Mouse (Mus musculus) 3134 (cell line): ENCODE results near the gene Cenpm.

Experiments
- DNase-seq: peaks from one replicate; pipeline ENCODE4 v3.0.0-alpha.2; 2011; ENCODE audit warnings: low spot score; ENCODE audit not compliant: insufficient read length; ENCODE audit errors: extremely low read depth

Gene Cenpm

DNA sequence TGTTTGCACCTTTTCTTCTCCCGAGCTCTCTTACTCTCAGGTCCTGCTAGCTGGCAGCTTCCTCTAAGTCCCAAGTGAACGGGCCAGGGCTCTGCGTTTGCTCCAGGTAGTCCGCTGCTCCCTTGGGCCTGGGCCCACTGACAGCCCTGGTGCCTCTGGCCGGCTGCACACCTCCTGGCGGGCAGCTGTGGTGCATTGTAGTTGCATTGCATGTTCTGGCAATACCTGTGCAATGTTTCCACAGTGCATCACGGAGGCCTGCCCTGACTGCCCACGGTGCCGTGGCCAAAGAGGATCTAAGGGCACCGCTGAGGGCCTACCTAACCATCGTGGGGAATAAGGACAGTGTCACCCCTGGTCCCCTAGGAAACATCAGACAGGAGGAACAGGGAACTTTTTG, 46.6 kb downstream of the Cenpm start:
- DNase-seq = no peak

DNA sequence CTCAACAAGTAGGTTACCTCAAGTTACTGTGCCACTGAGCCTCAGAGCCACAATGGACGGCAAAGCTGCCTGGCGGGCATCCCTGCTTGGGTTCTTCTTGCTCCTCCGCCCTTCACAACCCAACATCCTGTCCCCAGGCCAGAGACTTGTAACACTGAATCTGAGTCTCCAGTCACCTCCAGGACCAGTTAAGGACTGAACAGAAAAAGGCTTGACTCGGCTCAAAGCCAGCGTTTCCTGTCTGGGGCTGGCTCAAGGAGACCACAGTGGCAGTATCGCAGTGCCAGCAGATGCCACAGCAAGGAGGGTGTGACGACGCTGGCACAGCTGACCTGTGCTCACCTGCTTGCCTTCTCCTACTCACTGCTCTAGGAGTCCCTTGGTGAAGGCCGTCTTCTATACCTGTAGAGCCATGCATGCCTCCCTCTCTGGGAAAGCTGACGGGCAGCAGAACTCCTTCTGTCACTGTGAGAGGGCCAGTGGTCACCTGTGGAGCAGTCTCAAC, 47.2 kb downstream of the Cenpm start:
- no peak for DNase-seq

DNA sequence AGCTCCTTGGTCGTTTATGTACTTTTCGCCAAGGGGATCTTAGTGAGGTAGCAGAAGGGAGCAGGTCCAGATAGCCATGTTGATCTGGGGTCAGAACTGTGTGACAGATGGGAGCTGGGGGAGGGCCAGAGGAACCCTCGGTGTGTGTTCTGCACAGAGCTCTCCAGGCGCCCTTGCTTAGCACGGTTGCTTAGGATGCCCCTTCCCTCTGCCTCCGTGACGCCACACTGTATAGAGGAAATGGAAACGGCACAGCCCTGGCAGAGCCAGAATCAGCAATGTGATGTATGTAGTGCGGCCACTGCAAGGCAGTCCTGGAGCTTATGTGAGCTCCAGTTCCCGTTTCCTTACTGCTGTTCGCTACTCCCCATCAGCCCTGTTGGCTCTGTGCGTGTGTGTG, 48.2 kb downstream of the Cenpm start:
- DNase-seq = no peak

DNA sequence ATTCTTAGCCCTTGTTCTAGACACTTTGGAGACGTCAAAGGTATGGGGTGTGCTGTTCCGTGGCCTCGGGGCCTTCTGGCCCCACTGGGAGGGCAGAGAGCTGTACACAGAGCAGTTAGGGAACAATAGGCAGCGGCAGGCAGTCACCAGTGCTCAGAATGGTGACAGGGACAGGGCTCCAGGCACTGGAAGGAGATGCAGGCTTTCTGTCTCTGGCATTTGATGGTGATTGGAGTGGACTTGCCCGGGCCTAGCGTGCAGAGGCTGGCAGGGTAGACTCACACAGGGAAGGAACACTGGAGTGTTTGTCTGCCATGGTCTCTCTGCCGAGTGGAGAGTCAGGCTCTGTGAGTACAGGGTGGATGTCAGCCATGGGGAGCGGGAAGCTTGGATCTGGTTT, 51.9 kb downstream of the Cenpm start:
- DNase-seq = no peak

GRCm38 (mm10) chr15:82188481-82189240, 55.9 kb downstream of the Cenpm start:
- DNase-seq = no peak

- no peak for DNase-seq
Observed at GRCm38 (mm10) chr15:82187924-82188323, 56.6 kb downstream of the Cenpm start.

DNA sequence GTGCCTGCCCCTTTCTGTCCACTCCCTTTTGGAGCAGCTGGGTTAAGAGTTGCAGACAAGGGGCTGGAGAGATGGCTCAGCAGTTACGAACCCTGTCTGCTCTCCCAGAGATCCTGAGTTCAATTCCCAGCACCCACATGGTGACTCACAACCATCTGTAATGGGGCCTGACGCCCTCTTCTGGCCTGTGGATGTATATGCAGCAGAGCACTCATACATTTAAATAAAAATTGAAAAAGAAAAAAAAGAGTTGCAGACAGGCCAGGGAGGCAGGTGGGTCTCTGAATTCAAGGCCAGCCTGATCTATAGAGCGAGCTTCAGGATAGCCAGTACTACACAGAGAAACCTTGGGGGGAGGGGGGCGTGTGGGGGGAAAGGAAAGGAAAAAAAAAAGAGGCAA, 57.1 kb downstream of the Cenpm start:
- no peak for DNase-seq

- DNase-seq = no peak
Observed at GRCm38 (mm10) chr15:82186931-82187330, 57.6 kb downstream of the Cenpm start.

GRCm38 (mm10) chr15:82186131-82186530, 58.4 kb downstream of the Cenpm start:
- DNase-seq = no peak

DNA sequence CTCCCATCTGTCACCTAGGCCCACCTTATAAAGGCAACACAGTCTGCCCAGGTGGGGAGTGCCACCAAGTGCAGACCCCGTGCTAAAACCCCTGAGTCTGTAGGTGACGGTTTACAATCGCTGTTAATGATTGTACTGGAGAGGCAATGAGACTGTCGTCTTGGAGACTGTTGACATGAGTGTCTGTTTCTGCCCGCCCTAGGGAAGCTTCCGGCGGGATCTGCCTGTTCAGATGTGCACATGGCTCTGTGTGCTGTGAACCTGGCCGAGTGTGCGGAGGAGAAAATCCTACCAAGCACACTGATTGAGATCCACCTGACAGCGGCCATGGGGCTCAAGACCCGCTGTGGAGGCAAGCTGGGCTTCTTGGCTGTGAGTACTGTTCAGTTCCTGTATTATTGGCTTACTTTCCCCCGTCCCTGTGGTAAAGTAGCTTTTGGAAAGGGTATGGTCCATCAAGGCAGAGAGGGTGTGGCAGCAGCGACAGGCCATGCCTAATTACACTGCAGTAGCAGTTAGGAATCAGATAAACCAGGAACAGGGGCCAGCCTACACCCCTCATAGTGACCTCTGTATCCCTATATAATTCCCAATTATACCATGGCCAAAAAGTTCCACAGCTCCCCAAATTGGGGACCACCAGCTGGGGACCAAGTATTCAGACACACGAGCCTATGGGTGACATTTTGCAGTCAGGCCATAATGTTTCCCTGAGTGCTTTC, 59.3 kb downstream of the Cenpm start:
- no peak for DNase-seq

DNA sequence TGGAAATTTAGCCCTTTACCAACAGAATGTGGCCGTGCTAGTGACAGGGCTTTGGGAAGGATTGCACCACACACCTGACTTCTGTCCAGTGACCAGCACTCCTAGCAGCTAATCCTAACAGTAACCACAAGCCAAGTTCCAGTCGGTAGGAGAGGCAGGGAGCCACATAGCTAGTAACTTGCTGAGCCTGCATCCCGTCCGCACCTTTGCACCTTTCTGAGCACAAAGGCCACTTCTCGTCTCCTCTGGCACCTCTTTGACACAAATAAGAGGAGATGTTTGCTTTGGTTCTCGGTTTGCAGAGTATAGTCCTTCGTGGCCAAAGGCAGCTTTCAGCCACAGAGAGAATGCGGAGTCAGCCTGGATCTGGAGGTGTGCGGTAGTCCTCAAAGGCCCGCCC, 59.9 kb downstream of the Cenpm start:
- no peak for DNase-seq

DNA sequence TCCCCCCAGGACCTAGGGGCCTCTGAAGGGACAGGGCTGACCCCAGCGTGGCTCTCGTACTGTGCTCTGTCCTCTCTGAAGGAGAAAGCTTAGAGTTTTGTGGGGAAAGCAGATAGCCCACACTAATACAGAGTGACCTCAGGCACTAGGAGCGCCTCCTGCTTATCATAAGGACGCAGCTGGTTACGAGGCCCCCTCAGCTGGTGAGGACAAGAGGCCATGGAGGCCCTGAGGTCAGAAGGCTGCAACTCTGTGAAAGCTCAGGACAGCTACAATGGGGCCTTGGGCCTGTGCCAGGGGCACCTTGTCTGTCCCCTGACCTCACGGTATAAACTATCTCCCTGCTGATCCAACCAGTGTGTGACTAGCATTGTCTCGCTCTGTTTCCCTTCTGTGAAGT, 60.4 kb downstream of the Cenpm start:
- no peak for DNase-seq
